Mouse (Mus musculus): Measurements from ENCODE around the gene Camkmt.

The Camkmt gene

GRCm38 (mm10) chr17:85495012-85495754 lies 404.8 kb downstream of the Camkmt start:
- no peak for DNase-seq (ENCODE audit: low read depth, low spot score)

GRCm38 (mm10) chr17:85495871-85496270 lies 405.5 kb downstream of the Camkmt start:
- no peak for DNase-seq (ENCODE audit: low read depth, low spot score)

- no peak for DNase-seq (ENCODE audit: low read depth, low spot score)
Measured at GRCm38 (mm10) chr17:85504888-85505287, 414.5 kb downstream of the Camkmt start.

- no peak for DNase-seq (ENCODE audit: low read depth, low spot score)
Measured at GRCm38 (mm10) chr17:85506206-85507088, 416.1 kb downstream of the Camkmt start.

- DNase-seq (ENCODE audit: low read depth, low spot score) = no peak
Measured at GRCm38 (mm10) chr17:85507089-85507460, 416.7 kb downstream of the Camkmt start.
